Mouse (Mus musculus) c-Kit-positive CD71-positive TER-119-negative erythroid progenitor cells, embryonic 14.5 days (primary cell): ENCODE data around the gene Egfl6.
A peak's percentile ranks its signal among the peaks of the same experiment; 100 is the strongest.
"Not testable (repeated sequence)": the region's sequence is repeated elsewhere in the genome, so short reads cannot be mapped to it uniquely, and the experiment has no call there.

Experiments
- DNase-seq: peaks from one replicate; pipeline ENCODE4 v3.0.0-alpha.2; 2013; ENCODE audit warnings: low read depth

Egfl6 gene

DNA sequence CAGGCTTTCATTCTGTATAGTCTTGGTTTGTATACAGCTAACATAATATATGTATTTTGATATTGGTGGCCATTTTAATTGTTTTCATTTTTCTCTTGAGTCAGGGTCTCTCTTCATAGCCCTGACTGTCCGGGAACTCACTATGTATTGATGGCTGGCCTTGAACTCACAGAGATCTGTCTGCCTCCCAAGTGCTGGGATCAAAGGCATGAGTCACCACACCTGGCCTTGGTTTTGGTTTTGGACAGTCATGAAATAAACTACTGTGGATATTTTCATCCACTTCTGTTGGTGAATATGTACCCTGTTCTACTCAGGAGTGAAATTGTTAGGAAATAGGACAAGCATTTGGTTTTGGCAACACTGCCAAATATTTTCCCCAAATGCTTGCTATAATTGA, 68.9 kb downstream of the Egfl6 start:
- DNase-seq, result no peak

DNA sequence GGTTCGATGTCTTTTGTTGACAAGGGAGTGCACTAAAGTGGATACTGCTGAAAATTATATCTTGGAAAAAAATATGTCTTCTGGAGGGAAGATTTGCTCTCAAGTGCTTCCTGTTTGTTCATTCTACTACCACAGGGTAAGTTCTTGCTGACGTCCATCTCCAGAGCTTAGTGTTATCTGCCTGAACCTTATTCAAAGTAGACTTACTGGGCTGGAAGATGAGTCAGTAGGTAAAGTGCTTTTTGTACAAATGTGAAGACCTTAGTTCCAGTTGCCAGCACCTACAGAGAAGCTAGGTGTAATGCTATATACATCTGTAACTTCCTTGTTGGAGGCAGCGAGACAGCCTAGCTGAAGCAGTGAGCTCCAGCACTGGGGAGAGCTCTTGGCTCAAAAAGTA, 69.6 kb downstream of the Egfl6 start:
- DNase-seq, result no peak

DNA sequence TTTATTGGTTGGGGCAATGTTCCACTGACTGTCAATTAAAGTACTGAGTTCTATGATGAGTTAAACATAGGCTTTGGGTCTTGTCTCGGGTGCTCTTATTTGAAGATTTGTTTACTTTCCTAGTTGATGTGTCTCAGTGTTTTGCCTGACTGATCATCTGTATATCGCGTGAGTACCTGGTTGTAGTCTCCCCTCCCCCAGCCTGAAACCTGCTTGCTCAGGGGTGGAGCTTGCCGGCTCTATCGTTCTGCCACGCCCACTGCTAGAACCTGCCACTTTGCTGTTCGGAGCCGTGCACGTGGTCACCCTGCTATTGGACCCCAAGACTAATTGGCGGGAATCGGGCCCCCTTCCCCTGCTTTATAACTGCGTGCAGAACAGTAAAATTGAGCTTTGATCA, 71.5 kb downstream of the Egfl6 start:
- DNase-seq, result not testable (repeated sequence)

DNA sequence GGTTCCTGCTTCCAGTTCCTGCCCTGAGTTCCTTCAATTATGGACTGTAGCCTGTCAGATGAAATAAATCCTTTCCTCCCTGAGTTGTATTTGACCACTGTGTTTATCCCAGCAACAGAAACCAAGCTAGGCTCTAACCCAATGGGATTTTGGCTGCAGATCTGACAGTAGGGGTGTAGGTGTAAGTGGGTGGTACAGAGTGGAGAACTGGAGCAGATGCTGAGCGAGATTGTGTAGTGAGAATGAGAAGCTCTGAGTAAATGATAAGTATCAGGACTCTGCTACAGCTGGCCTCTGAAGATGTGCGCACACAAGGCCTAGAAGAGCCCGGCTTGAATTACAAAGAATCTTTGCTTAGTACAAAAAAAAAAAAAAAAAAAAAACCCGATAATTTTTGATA, 73.4 kb downstream of the Egfl6 start:
- peak; percentile 42 for DNase-seq

DNA sequence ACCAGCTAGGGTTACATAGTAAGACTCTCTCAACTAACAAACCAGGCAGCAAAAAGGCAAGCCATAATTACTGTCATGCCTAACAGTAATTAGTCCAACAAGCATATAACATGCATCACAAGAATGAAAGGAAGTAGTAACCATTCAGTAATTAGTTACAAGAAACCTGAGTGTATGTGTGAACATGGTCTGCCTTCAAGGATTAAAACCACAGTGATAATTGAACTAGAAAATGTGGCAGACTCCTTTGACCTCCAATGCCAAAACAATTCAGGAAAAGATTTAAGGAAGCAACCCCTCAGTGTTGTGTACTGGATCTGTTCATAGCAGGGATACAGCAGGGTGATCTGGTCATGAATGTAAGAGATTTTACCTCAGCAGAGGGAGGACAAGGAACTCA, 74.4 kb downstream of the Egfl6 start:
- no peak for DNase-seq

DNA sequence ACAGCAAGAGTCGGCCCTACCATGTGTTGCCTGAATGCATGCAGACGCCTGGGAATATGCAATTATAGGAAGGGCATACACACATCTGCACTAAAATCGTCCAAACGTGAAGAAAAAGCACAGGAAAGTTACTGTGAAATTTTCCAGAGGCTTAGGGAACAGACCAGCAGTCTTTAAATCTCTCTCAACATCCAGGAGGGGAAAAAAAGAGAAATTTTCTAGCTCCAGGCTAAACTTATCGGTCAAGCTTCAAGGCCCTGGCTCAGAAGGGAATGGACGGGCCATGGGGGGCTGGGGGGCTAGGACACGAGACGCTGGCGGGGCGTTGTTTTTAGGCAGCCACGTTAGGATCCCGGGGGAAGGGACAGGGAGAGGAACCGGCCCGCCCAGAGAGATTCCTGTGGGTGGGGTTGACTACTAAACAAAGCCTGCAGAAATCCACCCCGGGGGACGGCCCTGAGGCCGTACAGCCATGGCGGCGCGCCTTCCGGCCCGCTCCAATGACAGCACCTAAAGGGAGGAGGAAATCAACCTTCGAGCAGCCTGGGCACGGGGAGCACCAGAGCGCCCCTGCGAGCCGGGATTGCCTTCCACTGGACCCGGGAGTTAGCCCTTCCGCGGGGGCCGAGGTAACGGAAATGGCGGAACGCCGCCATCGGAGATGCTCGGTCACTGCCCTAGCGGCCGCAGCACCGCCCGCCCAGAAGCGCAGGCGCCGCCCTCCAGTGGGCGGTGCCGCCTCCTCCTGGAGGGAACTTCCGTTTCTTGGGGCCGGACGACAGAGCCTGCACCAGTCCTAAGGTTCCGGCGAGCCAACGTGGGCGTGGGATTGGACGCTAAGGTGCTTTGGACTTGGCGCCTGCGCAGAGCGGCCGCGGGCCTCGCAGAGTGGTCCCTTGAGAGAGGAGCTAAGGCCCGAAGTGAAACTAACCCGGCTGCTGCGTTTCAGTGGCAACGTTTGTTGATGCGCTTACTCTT, 75.5 kb downstream of the Egfl6 start:
- peak; percentile 83 for DNase-seq

DNA sequence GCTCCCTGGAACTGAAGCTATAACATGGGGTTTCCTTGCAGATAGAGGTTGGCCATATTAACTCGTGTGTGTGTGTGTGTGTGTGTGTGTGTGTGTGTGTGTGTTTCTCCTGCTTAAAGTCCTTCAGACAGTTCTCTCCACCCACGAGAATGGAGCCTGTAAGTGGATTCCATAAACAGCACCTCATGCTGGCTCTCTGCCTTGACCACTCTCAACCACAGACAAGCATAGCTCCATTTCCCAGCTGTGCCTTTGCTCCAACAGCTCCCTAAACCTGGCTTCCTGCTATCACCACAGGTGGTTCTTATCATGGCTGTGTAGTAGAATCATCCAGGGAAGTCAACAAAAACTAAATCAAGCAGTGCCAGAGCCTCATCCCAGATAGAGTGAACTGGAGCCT, 81.1 kb downstream of the Egfl6 start:
- DNase-seq, result no peak

DNA sequence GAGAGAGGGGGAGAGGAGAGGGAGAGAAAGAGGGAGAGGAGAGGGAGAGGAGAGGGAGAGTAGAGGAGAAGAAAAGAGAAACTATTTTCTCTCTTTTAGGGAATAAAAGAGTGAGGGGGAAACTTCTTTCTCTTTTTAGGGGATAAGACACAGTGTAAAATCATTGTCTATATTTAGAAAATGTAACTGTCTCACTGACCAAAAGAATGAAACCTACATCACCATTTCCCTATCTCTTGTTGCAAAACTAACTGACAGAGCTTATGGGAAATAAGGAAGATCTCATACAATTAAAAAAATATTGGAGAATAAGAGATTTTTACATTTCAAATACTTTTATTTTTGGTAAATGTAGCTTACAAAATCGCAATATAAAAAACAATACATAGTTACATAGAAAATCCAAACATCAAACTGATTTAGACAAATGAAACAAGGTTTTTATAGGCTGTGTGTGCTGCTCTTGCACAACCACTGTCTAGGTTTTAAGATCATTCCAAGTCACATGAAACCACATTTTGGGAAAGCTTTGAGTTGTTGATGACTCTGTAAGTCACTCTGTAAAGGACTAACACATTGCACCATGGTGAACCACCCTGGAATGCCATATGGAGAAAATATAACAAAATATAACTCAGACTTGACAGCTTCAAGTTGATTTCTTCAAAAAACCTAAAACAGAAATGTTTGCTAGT, 85.9 kb downstream of the Egfl6 start:
- DNase-seq, result no peak

DNA sequence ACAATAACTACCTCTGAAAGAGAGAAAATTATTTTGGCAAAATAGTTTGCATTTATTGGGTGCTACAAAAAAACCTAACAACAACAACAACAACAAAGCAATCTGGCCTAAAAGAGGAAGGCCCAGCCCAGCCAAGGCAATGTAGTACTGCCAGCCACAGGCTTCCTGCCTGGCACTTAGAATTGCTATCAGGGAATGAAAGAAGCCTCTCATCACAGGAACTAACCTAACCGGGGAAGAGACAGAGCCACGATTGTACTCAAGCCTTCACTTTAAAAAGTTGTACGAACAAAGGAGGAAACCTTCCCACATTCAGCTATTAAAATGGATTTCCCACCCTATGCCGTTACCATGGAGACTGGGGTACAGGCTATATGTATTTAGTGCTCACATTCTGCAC, 87.7 kb downstream of the Egfl6 start:
- DNase-seq, result no peak

DNA sequence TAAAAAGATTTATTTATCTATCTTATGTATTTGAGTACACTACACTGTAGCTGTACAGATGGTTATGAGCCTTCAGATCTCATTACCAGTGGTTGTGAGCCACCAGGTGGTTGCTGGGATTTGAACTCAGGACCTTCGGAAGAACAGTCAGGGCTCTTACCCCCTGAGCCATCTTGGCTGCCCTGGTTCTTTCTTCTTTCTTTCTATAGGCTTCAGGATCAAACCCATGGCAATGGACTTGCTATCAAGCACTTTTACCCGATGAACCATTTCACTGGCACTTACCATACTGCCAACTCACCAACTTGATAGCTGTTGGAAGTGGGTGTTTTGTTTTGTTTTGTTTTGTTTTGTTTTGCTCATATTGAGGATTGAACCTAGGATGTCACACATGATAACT, 90.5 kb downstream of the Egfl6 start:
- no peak for DNase-seq

DNA sequence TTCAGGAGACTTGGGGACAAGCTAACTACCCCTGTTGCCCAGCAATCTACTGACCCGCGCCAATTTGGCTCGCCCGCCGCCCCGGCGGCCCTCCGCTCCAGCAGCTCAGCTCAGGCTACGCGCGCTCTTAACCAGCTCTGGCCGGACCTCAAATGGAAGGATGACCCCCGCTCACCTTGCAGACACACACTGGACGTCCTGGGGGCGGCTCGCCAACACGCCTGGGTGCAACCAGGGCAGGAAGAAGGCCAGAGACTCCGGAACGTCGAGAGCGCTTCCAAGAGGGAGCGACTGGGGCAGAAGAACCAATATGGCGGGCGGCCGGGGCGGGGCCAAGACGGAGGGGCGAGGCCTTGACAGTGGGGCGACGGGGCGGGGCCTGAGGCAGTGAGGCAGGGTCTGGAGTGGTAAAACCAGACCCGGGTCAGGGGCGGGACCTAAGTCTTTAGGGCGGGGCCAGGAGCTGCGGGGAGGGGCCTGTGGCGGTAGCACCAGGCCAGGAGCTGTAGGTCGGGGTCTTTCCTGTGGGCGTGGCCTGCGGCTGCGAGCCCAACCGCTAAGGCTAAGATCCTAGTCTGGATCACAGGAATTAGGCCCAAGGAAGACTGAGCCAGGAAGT, 106.0 kb downstream of the Egfl6 start, which contains the start of gene Rab9:
Gene Rab9, minus strand, starts transcription at position 503 of the 619 bp plus-strand sequence.
- peak; percentile 72 for DNase-seq

DNA sequence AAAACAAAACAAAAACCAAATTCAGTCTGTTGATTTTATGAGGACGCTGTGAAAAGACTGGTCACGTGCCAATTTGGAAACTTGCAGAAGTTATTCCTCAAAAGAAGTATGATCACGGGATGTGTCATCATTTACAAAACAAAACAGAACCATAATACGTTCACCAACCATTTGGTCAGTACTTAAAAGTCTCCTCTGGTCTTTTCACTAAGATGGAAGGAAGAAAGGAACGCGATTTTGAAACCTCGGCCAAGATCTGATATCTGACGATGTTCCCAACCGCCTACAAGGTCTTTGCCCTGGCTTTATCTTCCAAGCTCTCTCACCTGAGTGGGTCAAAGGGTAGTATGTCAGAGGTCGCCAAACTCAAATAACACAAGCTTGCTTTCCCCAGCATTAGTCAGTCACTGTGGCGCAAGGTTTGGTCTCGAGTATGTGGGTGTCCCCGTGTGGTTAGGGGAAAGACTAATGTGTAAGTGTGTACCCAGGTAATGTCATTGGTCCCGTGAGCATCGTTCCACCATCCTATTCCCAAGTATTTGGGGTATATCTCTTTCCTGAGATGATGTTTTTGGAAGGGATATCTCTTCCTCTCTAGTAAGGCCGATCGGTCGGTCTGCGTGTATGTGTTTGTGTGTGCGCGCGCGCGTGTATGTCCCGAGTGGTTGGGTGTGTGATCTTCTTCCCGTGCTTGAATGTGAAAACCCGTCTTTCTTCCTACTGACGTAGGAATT, 106.7 kb downstream of the Egfl6 start:
- DNase-seq, result peak; percentile 15

DNA sequence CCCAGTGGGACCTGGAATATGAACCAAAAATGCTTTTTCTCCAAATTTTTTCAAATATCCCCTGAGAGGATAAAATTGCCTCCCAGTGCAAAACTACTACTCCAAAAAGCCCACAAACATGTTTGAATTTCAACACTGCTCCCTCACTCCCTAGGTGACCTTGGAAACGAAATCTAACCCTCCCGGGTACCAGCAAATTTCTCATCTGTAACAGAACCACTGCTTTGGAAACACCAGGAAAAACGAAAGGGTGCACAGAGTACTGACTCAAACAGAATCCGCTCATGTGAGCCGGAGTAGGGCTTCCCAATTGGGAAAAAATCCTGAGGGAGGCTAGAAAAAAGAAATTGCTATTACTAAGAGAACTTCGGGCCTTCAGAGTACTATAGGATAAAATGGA, 108.1 kb downstream of the Egfl6 start:
- no peak for DNase-seq
